Mouse (Mus musculus) layer of hippocampus, adult 2 months (tissue): ENCODE data around the gene Pgf. TPM values are rescaled to one million over a fixed set of nuclear protein-coding genes. Genes with fewer than 3 reads are reported as not detected.

ENCODE experiments used
- DNase-seq, 2 experiments: peaks; one replicate each; pipeline ENCODE4 v3.0.0; 2022; ENCODE audit warnings: low spot score in 2 of 2
- H3K27ac ChIP-seq: fragments of 200-600 bp; 2 replicates; pipeline ENCODE4 v1.8.1; 2022
- H3K4me3 ChIP-seq: fragments of 200-600 bp; 2 replicates; pipeline ENCODE4 v1.8.1; 2022; ENCODE audit warnings: mild to moderate bottlenecking
- CTCF ChIP-seq: fragments of 200-600 bp; conservative IDR thresholded peaks from 2 replicates; pipeline ENCODE4 v1.8.1; 2022; ENCODE audit warnings: antibody characterized with exemption, mild to moderate bottlenecking, moderate library complexity
- total RNA-seq, 2 experiments: library from RNA; stranded (reverse); gene quantifications; 2 replicates each; pipeline ENCODE4 v1.2.3; 2021

The Pgf gene
- total RNA-seq, 2 experiments from 2014 or later, result 4.7 to 5.2 TPM

GRCm38 (mm10) chr12:85169117-85169858 is 8.3 kb downstream of the Pgf start:
- Histone ChIP-seq H3K27ac (peak overlapping the region; percentile 78), H3K4me3 (peak overlapping the region; percentile 57)
- TF ChIP-seq CTCF, result peak; percentile 99
- DNase-seq, result peak; percentile 86 to 92

GRCm38 (mm10) chr12:85166631-85167030 is 11.0 kb downstream of the Pgf start:
- DNase-seq, result no peak
- Histone ChIP-seq H3K27ac (no peak overlapping the region), H3K4me3 (no peak overlapping the region)
- no peak for TF ChIP-seq CTCF

GRCm38 (mm10) chr12:85164996-85165395 is 12.6 kb downstream of the Pgf start:
- DNase-seq, result no peak
- TF ChIP-seq CTCF, result no peak
- H3K4me3 ChIP-seq, result no peak overlapping the region
- no peak overlapping the region for H3K27ac ChIP-seq

GRCm38 (mm10) chr12:85159592-85159991 is 18.0 kb downstream of the Pgf start:
- H3K27ac ChIP-seq, result no peak overlapping the region
- H3K4me3 ChIP-seq, result no peak overlapping the region
- no peak for TF ChIP-seq CTCF
- DNase-seq, result no peak

- TF ChIP-seq CTCF, result no peak
- no peak for DNase-seq
- no peak overlapping the region for H3K27ac ChIP-seq
- H3K4me3 ChIP-seq, result no peak overlapping the region
Observed at GRCm38 (mm10) chr12:85158801-85159200, 18.8 kb downstream of the Pgf start.

GRCm38 (mm10) chr12:85157797-85158460 is 19.7 kb downstream of the Pgf start:
- no peak for DNase-seq
- TF ChIP-seq CTCF, result no peak
- peak overlapping the region; percentile 14; the same call in 1 of the 2 replicates for H3K27ac ChIP-seq
- no peak overlapping the region for H3K4me3 ChIP-seq

- no peak for DNase-seq
- H3K4me3 ChIP-seq, result no peak overlapping the region
- 0 out of 2 replicates have a peak overlapping the region, but pooled peaks have one; percentile 32 for H3K27ac ChIP-seq
- TF ChIP-seq CTCF, result no peak
Observed at GRCm38 (mm10) chr12:85156324-85156723, 21.3 kb downstream of the Pgf start.

- DNase-seq, result no peak
- Histone ChIP-seq H3K4me3 (no peak overlapping the region), H3K27ac (no peak overlapping the region)
- TF ChIP-seq CTCF, result no peak
Observed at GRCm38 (mm10) chr12:85153011-85153410, 24.6 kb downstream of the Pgf start.

- Histone ChIP-seq H3K27ac (peak within 1 kb of the TSS; percentile 96), H3K4me3 (peak within 1 kb of the TSS; percentile 84)
- no peak for TF ChIP-seq CTCF
- DNase-seq, result peak; percentile 79 to 81
Observed at GRCm38 (mm10) chr12:85151002-85151774, 26.4 kb downstream of the Pgf start, which contains the start of gene Rps6kl1. Rps6kl1 (minus strand) TSS chr12:85151264.

GRCm38 (mm10) chr12:85150321-85151001 is 27.1 kb downstream of the Pgf start:
- no peak for DNase-seq
- Histone ChIP-seq H3K4me3 (peak overlapping the region; percentile 84), H3K27ac (peak overlapping the region; percentile 96)
- TF ChIP-seq CTCF, result no peak

GRCm38 (mm10) chr12:85146881-85147280 is 30.7 kb downstream of the Pgf start:
- no peak for TF ChIP-seq CTCF
- Histone ChIP-seq H3K4me3 (no peak overlapping the region), H3K27ac (peak overlapping the region; percentile 14; the same call in 1 of the 2 replicates)
- no peak for DNase-seq

- no peak overlapping the region for H3K4me3 ChIP-seq
Observed at GRCm38 (mm10) chr12:85146355-85146754, 31.2 kb downstream of the Pgf start.

More at GRCm38 (mm10) chr12:85146355-85146754, 31.2 kb downstream of the Pgf start:
- peak overlapping the region; percentile 39; the same call in 1 of the 2 replicates for H3K27ac ChIP-seq
- no peak for TF ChIP-seq CTCF
- DNase-seq, result no peak
